Mouse (Mus musculus) heart, embryonic 16.5 days (tissue): ENCODE measurements around the gene Sidt1. TPM values are rescaled to one million over a fixed set of nuclear protein-coding genes. Genes with fewer than 3 reads are reported as not detected.

ENCODE experiments used
- ATAC-seq: fragments of 200-750 bp; cut with Nextera tagmentation; replicated peaks from 2 replicates; pipeline ENCODE4 v1.8.0; 2017; ENCODE audit warnings: moderate number of reproducible peaks; ENCODE audit not compliant: insufficient read depth, low FRiP score; ENCODE audit errors: extremely low read depth
- H3K27ac ChIP-seq: fragments of 300-500 bp; sonication (generic); 2 replicates; pipeline ENCODE4 v1.5.1; 2014; ENCODE audit warnings: mild to moderate bottlenecking, low read length, control low read depth, moderate library complexity
- H3K27me3 ChIP-seq: fragments of 300-500 bp; sonication (generic); 2 replicates; pipeline ENCODE4 v1.6.1; 2014; ENCODE audit warnings: low read length, mixed read lengths; ENCODE audit not compliant: control insufficient read depth, insufficient read depth
- H3K36me3 ChIP-seq: fragments of 300-500 bp; sonication (generic); 2 replicates; pipeline ENCODE4 v1.6.1; 2014; ENCODE audit not compliant: control insufficient read depth, insufficient read depth
- H3K4me1 ChIP-seq: fragments of 300-500 bp; sonication (generic); 2 replicates; pipeline ENCODE4 v1.6.1; 2014; ENCODE audit warnings: low read length, mixed read lengths; ENCODE audit not compliant: control insufficient read depth, insufficient read depth
- H3K4me2 ChIP-seq: fragments of 300-500 bp; sonication (generic); 2 replicates; pipeline ENCODE4 v1.6.1; 2014; ENCODE audit warnings: low read depth, mild to moderate bottlenecking, control low read depth, low read length
- H3K4me3 ChIP-seq: fragments of 300-500 bp; sonication (generic); 2 replicates; pipeline ENCODE4 v1.5.1; 2014; ENCODE audit warnings: mild to moderate bottlenecking, control low read depth, low read length
- H3K9ac ChIP-seq: fragments of 300-500 bp; sonication (generic); 2 replicates; pipeline ENCODE4 v1.6.1; 2014; ENCODE audit warnings: low read length, control low read depth
- H3K9me3 ChIP-seq: fragments of 300-500 bp; sonication (generic); replicated peaks from 2 replicates; pipeline ENCODE4 v1.6.1; 2016; ENCODE audit warnings: low read length; ENCODE audit not compliant: control insufficient read depth
- WGBS: fragments of 180-500 bp; shearing (Covaris S2); extraction: QIAGEN DNeasy Blood & Tissue Kit; methylation state at CpG from one replicate; pipeline ENCODE4 v1.1.7; 2014; 5-methylcytosine and 5-hydroxymethylcytosine counted together
- polyA plus RNA-seq: library from polyadenylated mRNA; unstranded; fragments of >200 nt; fragmentation: Nextera tagmentation; extraction: Ambion mirVana; gene quantifications from 2 replicates; pipeline ENCODE4 v1.2.1, GENCODE M21; 2015

The Sidt1 gene
- polyA plus RNA-seq, 1 experiment from 2014 or later: 0.80 TPM

GRCm38 (mm10) chr16:44349801-44350397, 16.9 kb upstream of the Sidt1 start:
- no peaks in the 10 kb centered on the region for H3K36me3 ChIP-seq
- no peaks in the 10 kb centered on the region for H3K9me3 ChIP-seq
- H3K27ac ChIP-seq: no peak overlapping the region
- WGBS: 75% methylated on average over 4 of the region's 4 CpGs
- no peak overlapping the region for H3K4me3 ChIP-seq
- H3K27me3 ChIP-seq: no peaks in the 10 kb centered on the region
- H3K4me2 ChIP-seq: peak overlapping the region; percentile 16; the same call in 1 of the 2 replicates
- H3K9ac ChIP-seq: no peak overlapping the region
- ATAC-seq: no peak
- peaks cover 10% of the 10 kb centered on the region; the same call in 1 of the 2 replicates for H3K4me1 ChIP-seq

- under 1% methylated on average over 67 of the region's 67 CpGs for WGBS
- Histone ChIP-seq H3K4me2 (peak within 1 kb of the TSS; percentile 77), H3K27ac (peak within 1 kb of the TSS; percentile 86), H3K4me1 (peaks cover 10% of the 10 kb centered on the region; the same call in 1 of the 2 replicates), H3K9ac (peak within 1 kb of the TSS; percentile 79), H3K36me3 (no peaks in the 10 kb centered on the region), H3K4me3 (peak within 1 kb of the TSS; percentile 71), H3K9me3 (no peaks in the 10 kb centered on the region), H3K27me3 (no peaks in the 10 kb centered on the region)
- peak; percentile 98 for ATAC-seq
Observed at GRCm38 (mm10) chr16:44347071-44347901, 14.3 kb upstream of the Sidt1 start, which contains the start of gene Spice1. Gene Spice1, plus strand, starts transcription at chr16:44347121.

- Histone ChIP-seq H3K4me1 (peaks cover 6% of the 10 kb centered on the region; the same call in 1 of the 2 replicates), H3K4me2 (no peak overlapping the region), H3K27ac (no peak overlapping the region), H3K27me3 (peaks cover 2% of the 10 kb centered on the region; the same call in 1 of the 2 replicates), H3K9me3 (peaks cover 4% of the 10 kb centered on the region), H3K4me3 (no peak overlapping the region), H3K36me3 (no peaks in the 10 kb centered on the region), H3K9ac (no peak overlapping the region)
- ATAC-seq: no peak
Observed at GRCm38 (mm10) chr16:44337541-44337940, 4.5 kb upstream of the Sidt1 start.

GRCm38 (mm10) chr16:44331995-44332860, 768 bp downstream of the Sidt1 start:
- Histone ChIP-seq H3K9me3 (no peaks in the 10 kb centered on the region; the same call in 1 of the 2 replicates), H3K27me3 (peaks cover 12% of the 10 kb centered on the region), H3K4me2 (peak overlapping the region; percentile 82), H3K4me1 (peaks cover 10% of the 10 kb centered on the region), H3K36me3 (no peaks in the 10 kb centered on the region), H3K4me3 (peak overlapping the region; percentile 58), H3K9ac (peak overlapping the region; percentile 58), H3K27ac (no peak overlapping the region)
- ATAC-seq: peak; percentile 55
- 1% methylated on average over 58 of the region's 60 CpGs for WGBS

- WGBS: 21% methylated on average over 6 of the region's 6 CpGs
Observed at GRCm38 (mm10) chr16:44331671-44331994, 1.4 kb downstream of the Sidt1 start.

GRCm38 (mm10) chr16:44331154-44331553, 1.8 kb downstream of the Sidt1 start:
- Histone ChIP-seq H3K27me3 (peaks cover 12% of the 10 kb centered on the region), H3K36me3 (no peaks in the 10 kb centered on the region), H3K27ac (no peak overlapping the region), H3K4me3 (no peak overlapping the region), H3K9ac (no peak overlapping the region), H3K4me2 (no peak overlapping the region), H3K4me1 (peaks cover 10% of the 10 kb centered on the region), H3K9me3 (no peaks in the 10 kb centered on the region; the same call in 1 of the 2 replicates)
- 30% methylated on average over 9 of the region's 9 CpGs for WGBS
- no peak for ATAC-seq

More at GRCm38 (mm10) chr16:44331671-44331994, 1.4 kb downstream of the Sidt1 start:
- H3K27me3 ChIP-seq: peaks cover 12% of the 10 kb centered on the region
- no peaks in the 10 kb centered on the region; the same call in 1 of the 2 replicates for H3K9me3 ChIP-seq
- H3K4me2 ChIP-seq: peak overlapping the region; percentile 82
- peaks cover 10% of the 10 kb centered on the region for H3K4me1 ChIP-seq
- H3K4me3 ChIP-seq: peak overlapping the region; percentile 58
- peak overlapping the region; percentile 58 for H3K9ac ChIP-seq
- H3K36me3 ChIP-seq: no peaks in the 10 kb centered on the region
- no peak for ATAC-seq
- H3K27ac ChIP-seq: no peak overlapping the region

GRCm38 (mm10) chr16:44330657-44331056, 2.3 kb downstream of the Sidt1 start:
- 76% methylated on average over 9 of the region's 9 CpGs for WGBS
- H3K4me3 ChIP-seq: no peak overlapping the region
- ATAC-seq: no peak
- no peak overlapping the region for H3K9ac ChIP-seq
- H3K36me3 ChIP-seq: no peaks in the 10 kb centered on the region
- H3K4me2 ChIP-seq: no peak overlapping the region
- no peaks in the 10 kb centered on the region; the same call in 1 of the 2 replicates for H3K9me3 ChIP-seq
- H3K4me1 ChIP-seq: peaks cover 10% of the 10 kb centered on the region
- no peak overlapping the region for H3K27ac ChIP-seq
- peaks cover 12% of the 10 kb centered on the region for H3K27me3 ChIP-seq

GRCm38 (mm10) chr16:44328644-44329043, 4.4 kb downstream of the Sidt1 start:
- Histone ChIP-seq H3K27ac (no peak overlapping the region), H3K27me3 (peaks cover 12% of the 10 kb centered on the region), H3K9ac (no peak overlapping the region), H3K4me3 (no peak overlapping the region), H3K36me3 (no peaks in the 10 kb centered on the region), H3K9me3 (no peaks in the 10 kb centered on the region; the same call in 1 of the 2 replicates), H3K4me2 (no peak overlapping the region), H3K4me1 (peaks cover 10% of the 10 kb centered on the region)
- 49% methylated on average over 4 of the region's 4 CpGs for whole genome bisulfite sequencing
- ATAC-seq: no peak
